Mouse (Mus musculus) limb, embryonic 14.5 days (tissue): ENCODE results near the gene Slc39a1. TPM values are rescaled to one million over a fixed set of nuclear protein-coding genes. Genes with fewer than 3 reads are reported as not detected.

Experiments used
- ATAC-seq: fragments of 200-750 bp; cut with Nextera tagmentation; 2 replicates; pipeline ENCODE4 v1.8.0; 2017; ENCODE audit warnings: low read depth, moderate number of reproducible peaks, moderate TSS enrichment; ENCODE audit not compliant: low FRiP score
- DNase-seq: peaks from one replicate; pipeline ENCODE4 v3.0.0-alpha.2; 2015; ENCODE audit warnings: low spot score
- H3K27ac ChIP-seq: fragments of 300-500 bp; sonication (generic); replicated peaks from 2 replicates; pipeline ENCODE4 v1.5.1; 2014; ENCODE audit warnings: low read depth, mild to moderate bottlenecking, low read length, moderate library complexity, mixed read lengths
- H3K27me3 ChIP-seq: fragments of 300-500 bp; sonication (generic); 2 replicates; pipeline ENCODE4 v1.6.1; 2014; ENCODE audit warnings: low read length, mixed read lengths; ENCODE audit not compliant: control insufficient read depth, insufficient read depth
- H3K36me3 ChIP-seq: fragments of 300-500 bp; sonication (generic); 2 replicates; pipeline ENCODE4 v1.6.1; 2014; ENCODE audit warnings: mild to moderate bottlenecking, low read length, moderate library complexity, mixed read lengths; ENCODE audit not compliant: control insufficient read depth, insufficient read depth
- H3K4me1 ChIP-seq: fragments of 300-500 bp; sonication (generic); 2 replicates; pipeline ENCODE4 v1.6.1; 2014; ENCODE audit warnings: antibody characterized with exemption, low read length, mixed read lengths; ENCODE audit not compliant: control insufficient read depth, insufficient read depth
- H3K4me2 ChIP-seq: fragments of 300-500 bp; sonication (generic); replicated peaks from 2 replicates; pipeline ENCODE4 v1.6.1; 2014; ENCODE audit warnings: low read depth, mild to moderate bottlenecking, low read length, moderate library complexity; ENCODE audit not compliant: severe bottlenecking
- H3K4me3 ChIP-seq: fragments of 300-500 bp; sonication (generic); replicated peaks from 2 replicates; pipeline ENCODE4 v1.5.1; 2014; ENCODE audit warnings: low read length
- H3K9ac ChIP-seq: fragments of 300-500 bp; sonication (generic); 2 replicates; pipeline ENCODE4 v1.6.1; 2014; ENCODE audit warnings: mild to moderate bottlenecking, low read depth, low read length, moderate library complexity; ENCODE audit not compliant: severe bottlenecking
- H3K9me3 ChIP-seq: fragments of 300-500 bp; sonication (generic); 2 replicates; pipeline ENCODE4 v1.6.1; 2016; ENCODE audit warnings: low read length; ENCODE audit not compliant: control insufficient read depth
- POLR2A ChIP-seq: fragments of 200-500 bp; IDR thresholded peaks from 2 replicates; pipeline ENCODE4 v1.8.0; 2012; ENCODE audit warnings: inconsistent platforms, mild to moderate bottlenecking, moderate library complexity, borderline replicate concordance; ENCODE audit not compliant: insufficient read depth, insufficient read length; ENCODE audit errors: extremely low read depth
- WGBS: fragments of 180-500 bp; shearing (Covaris S2); extraction: QIAGEN DNeasy Blood & Tissue Kit; methylation state at CpG from one replicate; pipeline ENCODE4 v1.1.7; 2014; 5-methylcytosine and 5-hydroxymethylcytosine counted together
- microRNA-seq: library from miRNA; unstranded; fragments of <30 nt; microRNA quantifications from one replicate; pipeline ENCODE4, GENCODE M21; 2016
- polyA plus RNA-seq, 2 experiments: library from polyadenylated mRNA; depleted of rRNA in 1 of 2; stranded (reverse) in 1 of 2; unstranded in 1 of 2; fragments of >200 nt; fragmentation: Nextera tagmentation in 1 of 2; extraction: Ambion mirVana in 1 of 2; gene quantifications; 2 replicates each; pipeline versions ENCODE4 v1.2.1 to v1.2.3; 2012 to 2014

Gene Slc39a1
- polyA plus RNA-seq, 2 experiments, result 56.8 to 104 TPM

DNA sequence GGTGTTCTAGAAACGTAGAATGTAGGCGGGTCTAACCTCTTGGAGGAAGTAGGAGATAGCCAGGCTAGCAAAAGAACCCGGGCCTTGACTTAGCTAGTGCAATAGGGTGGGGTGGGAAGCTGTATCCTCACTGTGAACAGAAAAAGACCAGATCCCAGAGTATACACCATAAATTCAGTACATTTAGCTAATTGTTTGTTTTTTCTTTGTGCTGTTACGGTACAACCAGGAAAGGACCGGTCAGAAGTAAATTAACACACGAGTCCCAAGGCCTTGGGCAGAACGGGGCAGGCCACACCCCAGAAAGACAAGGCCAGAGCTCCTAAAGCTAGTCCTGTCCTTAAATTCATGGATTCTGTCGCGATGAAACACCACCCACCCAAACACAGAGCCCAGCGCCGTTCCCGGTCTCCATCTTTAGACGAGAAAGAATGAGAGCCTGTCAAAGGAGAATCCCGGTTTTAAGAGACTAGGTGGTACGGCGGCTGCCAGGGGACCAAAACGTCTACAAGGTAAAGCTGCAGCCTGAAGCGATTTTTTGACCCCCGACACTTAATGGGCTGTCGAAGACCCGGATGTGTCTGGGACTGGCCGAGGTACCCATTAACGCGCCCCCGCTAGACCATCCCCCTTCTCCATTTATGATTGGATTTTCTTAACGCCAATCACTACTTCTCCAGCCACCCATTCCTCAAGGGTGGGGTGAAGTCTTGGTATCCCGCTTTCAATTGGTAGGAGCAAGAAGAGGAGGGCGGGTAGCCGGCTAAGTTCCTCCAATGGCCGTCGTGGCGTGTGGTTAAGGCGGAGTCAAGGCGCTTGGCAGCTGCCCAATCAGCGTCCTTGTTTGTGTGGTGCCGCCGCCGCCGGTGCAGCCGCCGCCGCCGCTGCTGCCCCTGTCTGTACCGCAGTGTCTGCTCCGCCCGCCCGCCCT, 44.6 kb downstream of the Slc39a1 start, which contains the start of gene Gatad2b:
TSS of gene Gatad2b (plus strand) at position 834 of the 931 bp plus-strand sequence.
- Histone ChIP-seq H3K27me3 (no peaks in the 10 kb centered on the region), H3K9me3 (no peaks in the 10 kb centered on the region), H3K4me3 (peak within 1 kb of the TSS; percentile 95), H3K9ac (peak within 1 kb of the TSS; percentile 92), H3K4me1 (peaks cover 13% of the 10 kb centered on the region), H3K36me3 (no peaks in the 10 kb centered on the region), H3K4me2 (peak within 1 kb of the TSS; percentile 80), H3K27ac (peak within 1 kb of the TSS; percentile 97)
- DNase-seq (peak; percentile 100), ATAC-seq (peak; percentile 98)
- TF ChIP-seq POLR2A, result peak; percentile 76; the same call in 1 of the 2 replicates
- WGBS, result under 1% methylated on average over 34 of the region's 47 CpGs

DNA sequence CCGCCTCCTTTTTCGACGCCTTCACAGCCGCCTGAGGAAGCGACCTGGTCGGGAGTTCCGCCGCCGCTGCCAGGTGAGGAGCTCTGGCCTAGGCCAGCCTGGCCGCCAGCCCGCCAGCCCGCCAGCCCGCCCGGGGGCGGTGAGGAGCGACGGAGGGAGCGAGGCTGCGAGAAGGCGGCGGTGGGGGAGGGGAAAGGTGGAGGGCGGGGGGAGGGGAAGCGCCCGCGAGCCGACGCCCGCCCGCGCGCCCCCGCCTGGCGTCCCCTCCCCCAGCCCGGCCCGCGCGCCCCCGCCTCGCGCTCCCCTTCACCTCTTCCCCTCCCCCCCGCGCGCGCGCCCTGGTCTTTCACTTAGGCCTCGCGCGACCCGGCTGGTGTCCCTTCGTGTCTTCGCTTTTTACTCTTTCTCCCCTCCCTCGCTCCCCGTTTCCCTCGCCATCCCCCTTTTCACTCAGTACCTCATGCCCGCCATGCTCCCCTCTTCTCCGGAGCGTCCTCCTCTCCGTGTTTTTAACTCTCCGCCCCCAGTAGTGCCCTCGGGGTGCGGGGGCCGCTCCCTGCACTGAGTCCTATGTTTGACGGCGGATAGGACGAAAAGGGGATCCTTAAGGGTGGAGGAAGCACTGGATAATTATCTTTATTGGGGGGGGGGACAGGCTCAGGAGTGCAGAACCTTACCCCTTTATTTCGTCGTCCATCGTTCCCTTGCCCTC, 45.5 kb downstream of the Slc39a1 start:
- 0 out of 2 replicates have a peak, but pooled peaks cover 4% of the 10 kb centered on the region for H3K36me3 ChIP-seq
- H3K9me3 ChIP-seq, result no peaks in the 10 kb centered on the region
- ATAC-seq, result peak; percentile 42
- WGBS, result under 1% methylated on average over 19 of the region's 68 CpGs
- DNase-seq, result peak; percentile 55
- H3K4me1 ChIP-seq, result peaks cover 13% of the 10 kb centered on the region
- H3K4me3 ChIP-seq, result peak overlapping the region; percentile 95
- peak overlapping the region; percentile 80 for H3K4me2 ChIP-seq
- H3K27me3 ChIP-seq, result no peaks in the 10 kb centered on the region
- H3K9ac ChIP-seq, result peak overlapping the region; percentile 92
- no peak for TF ChIP-seq POLR2A
- H3K27ac ChIP-seq, result peak overlapping the region; percentile 97

DNA sequence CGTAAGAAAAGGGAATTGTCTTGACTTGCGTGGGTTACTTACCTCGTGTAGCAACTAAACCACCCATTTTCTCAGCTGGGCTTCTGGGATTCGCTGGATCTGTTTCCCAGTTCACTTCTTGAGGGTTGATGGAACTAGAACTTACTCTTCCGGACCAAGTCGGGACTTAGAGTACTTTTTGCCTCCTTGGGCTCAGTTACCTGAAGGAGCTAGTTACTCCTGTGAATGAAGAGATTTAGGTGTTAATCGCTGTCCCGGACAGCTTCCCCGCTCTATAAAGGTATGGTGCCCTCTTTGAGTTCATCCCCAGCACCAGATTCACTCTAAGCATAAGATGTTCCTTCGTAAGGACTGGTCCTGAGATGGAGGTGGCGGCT, 46.1 kb downstream of the Slc39a1 start:
- TF ChIP-seq POLR2A, result no peak
- 2% methylated on average over 11 of the region's 11 CpGs for WGBS
- H3K4me3 ChIP-seq, result peak overlapping the region; percentile 95
- H3K36me3 ChIP-seq, result 0 out of 2 replicates have a peak, but pooled peaks cover 4% of the 10 kb centered on the region
- peak overlapping the region; percentile 80 for H3K4me2 ChIP-seq
- H3K9ac ChIP-seq, result peak overlapping the region; percentile 92
- H3K4me1 ChIP-seq, result peaks cover 13% of the 10 kb centered on the region
- peak overlapping the region; percentile 97 for H3K27ac ChIP-seq
- no peaks in the 10 kb centered on the region for H3K9me3 ChIP-seq
- H3K27me3 ChIP-seq, result no peaks in the 10 kb centered on the region
- DNase-seq, result no peak
- ATAC-seq, result no peak

DNA sequence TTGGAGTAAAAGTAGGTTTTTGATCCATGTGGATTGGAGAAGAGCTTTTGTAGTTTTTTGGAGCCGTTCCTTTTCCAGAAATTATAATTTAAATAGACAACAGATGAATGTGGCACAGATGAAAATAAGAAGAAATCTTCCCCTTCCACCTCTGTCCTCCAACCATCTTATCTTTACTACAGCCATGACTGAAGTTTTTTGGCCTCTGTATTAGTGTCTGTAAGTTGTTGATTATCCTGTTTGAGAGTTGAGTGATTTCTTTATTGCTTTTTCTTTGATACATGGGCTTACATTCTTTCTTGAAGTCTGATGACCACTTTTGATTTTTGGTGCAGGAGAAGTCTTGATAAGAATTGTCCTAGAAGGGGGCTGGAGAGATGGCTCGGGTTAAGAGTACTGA, 46.7 kb downstream of the Slc39a1 start:
- ATAC-seq (no peak), DNase-seq (no peak)
- Histone ChIP-seq H3K4me2 (peak overlapping the region; percentile 80), H3K9me3 (no peaks in the 10 kb centered on the region), H3K36me3 (0 out of 2 replicates have a peak, but pooled peaks cover 4% of the 10 kb centered on the region), H3K27ac (no peak overlapping the region), H3K27me3 (no peaks in the 10 kb centered on the region), H3K4me3 (peak overlapping the region; percentile 95), H3K4me1 (peaks cover 13% of the 10 kb centered on the region), H3K9ac (peak overlapping the region; percentile 92)
- TF ChIP-seq POLR2A, result no peak
- 71% methylated on average over 2 of the region's 2 CpGs for WGBS

Small RNA genes within 50 kb of the gene (microRNA-seq; reads per million reads assigned to microRNA genes)
- not detected for gene Mir7012

Other genes starting within 250 kb of the Slc39a1 start
- 110 and 121 TPM in 2 replicates for gene Hax1, start 249.4 kb upstream of the Slc39a1 start, polyA plus RNA-seq (2012; rRNA removed)
- 135 and 139 TPM in 2 replicates for gene Hax1, start 249.4 kb upstream of the Slc39a1 start, polyA plus RNA-seq (2014; fragmentation: Nextera tagmentation; extraction: Ambion mirVana)
- gene 4933434E20Rik, start 196.5 kb upstream of the Slc39a1 start, polyA plus RNA-seq (2012; rRNA removed), result 62.2 and 69.4 TPM in 2 replicates
- gene 4933434E20Rik, start 196.5 kb upstream of the Slc39a1 start, polyA plus RNA-seq (2014; fragmentation: Nextera tagmentation; extraction: Ambion mirVana), result 133 and 139 TPM in 2 replicates
- gene Ubap2l, start 195.5 kb upstream of the Slc39a1 start, polyA plus RNA-seq (2012; rRNA removed), result 205 and 239 TPM in 2 replicates
- gene Ubap2l, start 195.5 kb upstream of the Slc39a1 start, polyA plus RNA-seq (2014; fragmentation: Nextera tagmentation; extraction: Ambion mirVana), result 214 and 235 TPM in 2 replicates
- gene Tpm3, start 175.5 kb upstream of the Slc39a1 start, polyA plus RNA-seq (2012; rRNA removed), result 258 and 269 TPM in 2 replicates
- 436 and 464 TPM in 2 replicates for gene Tpm3, start 175.5 kb upstream of the Slc39a1 start, polyA plus RNA-seq (2014; fragmentation: Nextera tagmentation; extraction: Ambion mirVana)
- 2.5 and 2.6 TPM in 2 replicates for gene Nup210l, start 144.0 kb upstream of the Slc39a1 start, polyA plus RNA-seq (2012; rRNA removed)
- 0.30 and 0.47 TPM in 2 replicates for gene Nup210l, start 144.0 kb upstream of the Slc39a1 start, polyA plus RNA-seq (2014; fragmentation: Nextera tagmentation; extraction: Ambion mirVana)
- gene Rps27, start 34.5 kb upstream of the Slc39a1 start, polyA plus RNA-seq (2012; rRNA removed), result 3,285 and 4,392 TPM in 2 replicates
- gene Rps27, start 34.5 kb upstream of the Slc39a1 start, polyA plus RNA-seq (2014; fragmentation: Nextera tagmentation; extraction: Ambion mirVana), result 2,297 and 2,465 TPM in 2 replicates
- gene Rab13, start 34.5 kb upstream of the Slc39a1 start, polyA plus RNA-seq (2012; rRNA removed), result 23.8 and 35.8 TPM in 2 replicates
- gene Rab13, start 34.5 kb upstream of the Slc39a1 start, polyA plus RNA-seq (2014; fragmentation: Nextera tagmentation; extraction: Ambion mirVana), result 17.8 and 21.8 TPM in 2 replicates
- gene Jtb, start 16.6 kb upstream of the Slc39a1 start, polyA plus RNA-seq (2012; rRNA removed), result 74.2 and 78.2 TPM in 2 replicates
- 120 and 130 TPM in 2 replicates for gene Jtb, start 16.6 kb upstream of the Slc39a1 start, polyA plus RNA-seq (2014; fragmentation: Nextera tagmentation; extraction: Ambion mirVana)
- 6.3 and 6.4 TPM in 2 replicates for gene Creb3l4, start 4.7 kb upstream of the Slc39a1 start, polyA plus RNA-seq (2012; rRNA removed)
- 6.7 and 10.0 TPM in 2 replicates for gene Creb3l4, start 4.7 kb upstream of the Slc39a1 start, polyA plus RNA-seq (2014; fragmentation: Nextera tagmentation; extraction: Ambion mirVana)
- 71.8 and 109 TPM in 2 replicates for gene Crtc2, start 6.0 kb downstream of the Slc39a1 start, polyA plus RNA-seq (2012; rRNA removed)
- gene Crtc2, start 6.0 kb downstream of the Slc39a1 start, polyA plus RNA-seq (2014; fragmentation: Nextera tagmentation; extraction: Ambion mirVana), result 17.5 and 18.1 TPM in 2 replicates
- gene Dennd4b, start 17.0 kb downstream of the Slc39a1 start, polyA plus RNA-seq (2012; rRNA removed), result 21.3 and 25.7 TPM in 2 replicates
- 3.6 and 6.4 TPM in 2 replicates for gene Dennd4b, start 17.0 kb downstream of the Slc39a1 start, polyA plus RNA-seq (2014; fragmentation: Nextera tagmentation; extraction: Ambion mirVana)
- gene Gatad2b, start 45.0 kb downstream of the Slc39a1 start, polyA plus RNA-seq (2012; rRNA removed), result 39.9 and 44.6 TPM in 2 replicates
- 16.8 and 17.6 TPM in 2 replicates for gene Gatad2b, start 45.0 kb downstream of the Slc39a1 start, polyA plus RNA-seq (2014; fragmentation: Nextera tagmentation; extraction: Ambion mirVana)
- gene Slc27a3, start 141.8 kb downstream of the Slc39a1 start, polyA plus RNA-seq (2012; rRNA removed), result 64.7 and 92.1 TPM in 2 replicates
- gene Slc27a3, start 141.8 kb downstream of the Slc39a1 start, polyA plus RNA-seq (2014; fragmentation: Nextera tagmentation; extraction: Ambion mirVana), result 30.5 and 34.7 TPM in 2 replicates
- gene Ints3, start 185.4 kb downstream of the Slc39a1 start, polyA plus RNA-seq (2012; rRNA removed), result 52.8 and 55.9 TPM in 2 replicates
- gene Ints3, start 185.4 kb downstream of the Slc39a1 start, polyA plus RNA-seq (2014; fragmentation: Nextera tagmentation; extraction: Ambion mirVana), result 26.0 and 32.5 TPM in 2 replicates
- gene Npr1, start 217.7 kb downstream of the Slc39a1 start, polyA plus RNA-seq (2012; rRNA removed), result 15.5 and 16.0 TPM in 2 replicates
- 4.8 and 4.9 TPM in 2 replicates for gene Npr1, start 217.7 kb downstream of the Slc39a1 start, polyA plus RNA-seq (2014; fragmentation: Nextera tagmentation; extraction: Ambion mirVana)
- 117 and 137 TPM in 2 replicates for gene Ilf2, start 228.0 kb downstream of the Slc39a1 start, polyA plus RNA-seq (2012; rRNA removed)
- gene Ilf2, start 228.0 kb downstream of the Slc39a1 start, polyA plus RNA-seq (2014; fragmentation: Nextera tagmentation; extraction: Ambion mirVana), result 169 and 186 TPM in 2 replicates
- gene Snapin, start 242.9 kb downstream of the Slc39a1 start, polyA plus RNA-seq (2012; rRNA removed), result 54.8 and 57.8 TPM in 2 replicates
- 87.6 and 91.3 TPM in 2 replicates for gene Snapin, start 242.9 kb downstream of the Slc39a1 start, polyA plus RNA-seq (2014; fragmentation: Nextera tagmentation; extraction: Ambion mirVana)